Comparison of ENCODE assay signal across 25 mouse cellular contexts in the genomic region with DNA sequence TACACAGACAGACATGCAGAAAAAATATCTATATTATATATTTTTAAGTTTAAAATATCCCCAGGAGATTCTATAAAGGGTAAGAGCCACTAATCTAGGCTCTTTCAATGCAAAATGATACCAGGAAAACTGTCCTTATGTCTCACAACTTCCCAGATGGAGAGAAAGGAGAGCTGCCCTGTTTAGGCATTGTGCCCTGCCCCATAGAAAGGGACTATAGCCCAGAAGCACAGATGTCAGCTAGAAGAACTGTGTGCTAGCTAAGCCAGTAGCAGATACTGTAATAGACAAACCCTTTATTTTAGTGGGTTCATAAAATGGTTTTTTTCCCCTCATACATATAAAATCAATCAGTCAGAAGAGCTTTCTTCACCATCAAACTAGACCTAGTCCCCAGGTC.
"Had no signal": no experiment of that assay in that cellular context is flagged by ENCODE, and none has a peak within 500 bp of the region (broad histone marks: within the 10 kb centered on the region; RNA-seq: fewer than 3 reads in every experiment).

No protein-coding gene starts in this region.

- H3K27me3 ChIP-seq: embryonic facial prominence, embryonic 12.5 days; embryonic facial prominence, embryonic 13.5 days; embryonic facial prominence, embryonic 15.5 days; forebrain, embryonic 12.5 days; forebrain, embryonic 13.5 days had no signal

- DNase-seq: cerebellum, adult 8-10 months; cerebellum, adult 9-10 months; cerebellum, adult 9-11 months; cerebellum, postnatal 14 days; cerebellum, postnatal 25 days; cerebellum, postnatal 36 days; embryo, embryonic 11 days; gastrocnemius, adult 2 months; gastrocnemius, postnatal 10 days; gastrocnemius, postnatal 14 days; gastrocnemius, postnatal 25 days; gastrocnemius, postnatal 36 days; heart, adult 11 months; heart, adult 18-20 months; heart, adult 2 months had no signal

- ATAC-seq: forebrain, embryonic 13.5 days; forebrain, embryonic 14.5 days; forebrain, embryonic 16.5 days had no signal

- H3K27ac ChIP-seq: embryonic facial prominence, embryonic 10.5 days; embryonic facial prominence, embryonic 12.5 days; embryonic facial prominence, embryonic 13.5 days; embryonic facial prominence, embryonic 15.5 days; forebrain, embryonic 10.5 days; forebrain, embryonic 13.5 days; gastrocnemius, adult 2 months; heart, adult 2 months had no signal

- H3K4me2 ChIP-seq: embryonic facial prominence, embryonic 12.5 days; embryonic facial prominence, embryonic 13.5 days; embryonic facial prominence, embryonic 15.5 days; forebrain, embryonic 12.5 days; forebrain, embryonic 13.5 days had no signal

- H3K4me1 ChIP-seq: embryonic facial prominence, embryonic 12.5 days; embryonic facial prominence, embryonic 13.5 days; embryonic facial prominence, embryonic 15.5 days had no signal

- H3K9ac ChIP-seq: embryonic facial prominence, embryonic 12.5 days; embryonic facial prominence, embryonic 13.5 days; embryonic facial prominence, embryonic 15.5 days; forebrain, embryonic 12.5 days; forebrain, embryonic 13.5 days had no signal

- H3K9me3 ChIP-seq: embryonic facial prominence, embryonic 10.5 days; embryonic facial prominence, embryonic 12.5 days; embryonic facial prominence, embryonic 13.5 days; embryonic facial prominence, embryonic 15.5 days; forebrain, embryonic 10.5 days; forebrain, embryonic 12.5 days; forebrain, embryonic 13.5 days had no signal

- H3K36me3 ChIP-seq: embryonic facial prominence, embryonic 10.5 days; embryonic facial prominence, embryonic 12.5 days; embryonic facial prominence, embryonic 13.5 days; embryonic facial prominence, embryonic 15.5 days; forebrain, embryonic 10.5 days; forebrain, embryonic 12.5 days had no signal

- H3K4me3 ChIP-seq: embryonic facial prominence, embryonic 10.5 days; embryonic facial prominence, embryonic 12.5 days; embryonic facial prominence, embryonic 13.5 days; embryonic facial prominence, embryonic 15.5 days; erythroblast, embryonic 14.5 days; forebrain, embryonic 10.5 days; forebrain, embryonic 12.5 days; forebrain, embryonic 13.5 days; gastrocnemius, adult 2 months; heart, adult 2 months had no signal
